Mouse (Mus musculus) megakaryocyte, embryonic 14.5 days (primary cell): ENCODE measurements at regions not wholly inside any gene's neighbourhood (a gene's known extent, or its start where the extent isn't known, plus 50 kb on each side); places are given as distances from the start of the nearest gene placed in this dataset.
"Not testable (repeated sequence)": the region's sequence is repeated elsewhere in the genome, so short reads cannot be mapped to it uniquely, and the experiment has no call there.

Experiments used
- FLI1 ChIP-seq: IDR thresholded peaks from 2 replicates; pipeline ENCODE4 v1.6.1; 2012; ENCODE audit warnings: low read length, inconsistent platforms, mixed read lengths
- GATA1 ChIP-seq: IDR thresholded peaks from 3 replicates; pipeline ENCODE4 v1.6.1; 2012; ENCODE audit warnings: mixed read lengths, low read length, inconsistent platforms, borderline replicate concordance

- not testable (repeated sequence) for TF ChIP-seq GATA1, FLI1
These were observed 358.0 kb upstream of the Olfr1507 start for GRCm38 (mm10) chr14:52853598-52853997.
